Mouse (Mus musculus): ENCODE results near the gene Ptprz1. TPM values are rescaled to one million over a fixed set of nuclear protein-coding genes. Genes with fewer than 3 reads are reported as not detected.
"Not testable (repeated sequence)": the region's sequence is repeated elsewhere in the genome, so short reads cannot be mapped to it uniquely, and the experiment has no call there.

Ptprz1 gene
- polyA plus RNA-seq, 1 experiment from 2014 or later = 87.9 TPM

GRCm38 (mm10) chr6:23079991-23080680 lies 204.8 kb downstream of the Ptprz1 start:
- no peaks in the 10 kb centered on the region for H3K27me3 ChIP-seq (replicated peaks; ENCODE audit: control insufficient read depth, insufficient read depth, low read length)
- no peak overlapping the region for H3K4me3 ChIP-seq (ENCODE audit: low read length)
- no peak overlapping the region for H3K27ac ChIP-seq (ENCODE audit: low read depth, low read length)
- H3K4me1 ChIP-seq (ENCODE audit: control insufficient read depth, insufficient read depth, low read depth, low read length) = no peaks in the 10 kb centered on the region
- no peak for ATAC-seq
- H3K9ac ChIP-seq (ENCODE audit: low read depth, low read length) = no peak overlapping the region
- no peaks in the 10 kb centered on the region for H3K36me3 ChIP-seq (ENCODE audit: control insufficient read depth, insufficient read depth, low read length)
- 74% methylated on average over 3 of the region's 3 CpGs for WGBS
- H3K4me2 ChIP-seq (ENCODE audit: low read length) = no peak overlapping the region
- peaks cover under 1% of the 10 kb centered on the region; the same call in 1 of the 2 replicates for H3K9me3 ChIP-seq (ENCODE audit: control insufficient read depth, low read length)

GRCm38 (mm10) chr6:23084587-23085421 lies 209.5 kb downstream of the Ptprz1 start:
- no peak for ATAC-seq
- peaks cover 3% of the 10 kb centered on the region; the same call in 1 of the 2 replicates for H3K9me3 ChIP-seq (ENCODE audit: control insufficient read depth, low read length)
- H3K4me3 ChIP-seq (ENCODE audit: low read length) = no peak overlapping the region
- H3K4me1 ChIP-seq (ENCODE audit: control insufficient read depth, insufficient read depth, low read depth, low read length) = no peaks in the 10 kb centered on the region
- WGBS = 97% methylated on average over 5 of the region's 5 CpGs
- no peaks in the 10 kb centered on the region for H3K27me3 ChIP-seq (replicated peaks; ENCODE audit: control insufficient read depth, insufficient read depth, low read length)
- no peaks in the 10 kb centered on the region for H3K36me3 ChIP-seq (ENCODE audit: control insufficient read depth, insufficient read depth, low read length)
- no peak overlapping the region for H3K4me2 ChIP-seq (ENCODE audit: low read length)
- H3K27ac ChIP-seq (ENCODE audit: low read depth, low read length) = no peak overlapping the region
- H3K9ac ChIP-seq (ENCODE audit: low read depth, low read length) = no peak overlapping the region

- H3K27ac ChIP-seq (ENCODE audit: low read depth, low read length); H3K9ac ChIP-seq (ENCODE audit: low read depth, low read length); H3K27me3 ChIP-seq (replicated peaks; ENCODE audit: control insufficient read depth, insufficient read depth, low read length); ATAC-seq; H3K4me3 ChIP-seq (ENCODE audit: low read length); H3K36me3 ChIP-seq (ENCODE audit: control insufficient read depth, insufficient read depth, low read length); H3K4me1 ChIP-seq (ENCODE audit: control insufficient read depth, insufficient read depth, low read depth, low read length); H3K4me2 ChIP-seq (ENCODE audit: low read length); H3K9me3 ChIP-seq (ENCODE audit: control insufficient read depth, low read length): not testable (repeated sequence)
- WGBS = 71% methylated on average over 4 of the region's 4 CpGs
Observed at GRCm38 (mm10) chr6:23089292-23089691, 214.0 kb downstream of the Ptprz1 start.

- H3K4me2 ChIP-seq (ENCODE audit: low read length); H3K36me3 ChIP-seq (ENCODE audit: control insufficient read depth, insufficient read depth, low read length); H3K9ac ChIP-seq (ENCODE audit: low read depth, low read length); H3K4me3 ChIP-seq (ENCODE audit: low read length); H3K27ac ChIP-seq (ENCODE audit: low read depth, low read length); H3K27me3 ChIP-seq (replicated peaks; ENCODE audit: control insufficient read depth, insufficient read depth, low read length); ATAC-seq; H3K4me1 ChIP-seq (ENCODE audit: control insufficient read depth, insufficient read depth, low read depth, low read length); H3K9me3 ChIP-seq (ENCODE audit: control insufficient read depth, low read length): not testable (repeated sequence)
- WGBS = 93% methylated on average over 11 of the region's 11 CpGs
Observed at GRCm38 (mm10) chr6:23090346-23091055, 215.2 kb downstream of the Ptprz1 start.

Data from hindbrain, embryonic 16.5 days (tissue).